Mouse (Mus musculus): ENCODE measurements around the gene Stc2. TPM values are rescaled to one million over a fixed set of nuclear protein-coding genes. Genes with fewer than 3 reads are reported as not detected.
A peak's percentile ranks its signal among the peaks of the same experiment; 100 is the strongest.

Gene Stc2
- 10 to 100 TPM; 12.6 to 13.6 TPM for total RNA-seq (2021)
- long read RNA-seq, experiment 1, transcript Stc2-201 (4 exons, 3,940 nt), result major isoform, 6 of 7 reads
- long read RNA-seq, experiment 1, partial matches to known transcripts, result 0 of 7 reads
- long read RNA-seq, experiment 1, other reads (novel, unspliced or antisense), result 1 of 7 reads
- long read RNA-seq, experiment 2, transcript Stc2-201 (4 exons, 3,940 nt), result major isoform, 5 of 8 reads
- long read RNA-seq, experiment 2, partial matches to known transcripts, result 1 of 8 reads
- long read RNA-seq, experiment 2, other reads (novel, unspliced or antisense), result 2 of 8 reads

DNA sequence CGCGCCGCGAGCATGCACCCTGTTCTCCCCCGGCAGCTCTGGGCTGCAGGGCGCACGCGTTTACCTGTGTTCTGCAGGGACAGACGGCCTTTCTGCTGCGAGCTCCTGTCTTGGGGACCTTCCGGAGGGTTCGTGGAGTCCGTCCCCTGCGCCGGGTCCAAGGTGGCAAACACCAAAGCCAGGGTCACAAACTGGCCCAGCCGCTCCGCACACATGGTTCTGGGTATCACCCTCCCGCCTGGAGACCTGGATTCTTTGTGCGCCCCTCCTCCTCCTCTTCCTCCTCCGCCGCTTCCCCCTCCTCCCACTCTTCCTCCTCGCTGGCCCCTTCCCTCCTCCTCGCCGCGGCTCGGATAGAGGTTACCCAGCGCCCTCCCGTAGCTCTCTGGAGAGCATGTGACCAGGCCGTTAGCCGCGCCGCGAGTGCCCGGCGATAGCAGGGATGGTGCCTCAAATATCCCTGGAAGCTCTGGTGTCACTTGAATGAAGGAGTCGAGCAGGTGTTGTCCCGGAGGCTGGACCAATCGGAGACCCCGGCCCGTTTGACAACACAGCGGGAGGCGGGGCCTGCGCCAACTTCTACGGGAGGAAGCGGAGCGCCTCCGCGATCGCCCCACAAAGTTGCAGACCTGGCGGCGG, at the start of gene Stc2:
TSS of gene Stc2 (minus strand) at position 427 of the 639 bp plus-strand sequence.
- peak; percentile 81 for DNase-seq

DNA sequence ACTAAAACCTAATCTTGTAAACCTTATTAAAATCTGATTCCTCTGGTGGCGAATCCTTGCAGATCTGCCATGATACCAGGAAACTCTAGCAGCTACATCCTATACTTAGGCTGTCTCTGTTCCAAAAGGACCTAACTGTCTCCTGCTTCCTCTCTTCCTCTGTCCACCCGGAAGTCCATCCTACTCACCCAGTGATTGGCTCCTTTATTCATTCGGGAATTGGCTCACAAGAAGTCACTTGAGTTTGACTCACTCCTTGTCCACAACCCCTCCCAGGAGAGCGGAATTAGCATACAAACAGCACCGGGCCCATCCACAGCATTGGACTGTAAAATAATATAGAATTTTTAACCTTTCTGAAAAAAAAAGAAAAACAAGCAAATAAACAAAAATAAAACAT, 47.2 kb upstream of the Stc2 start:
- DNase-seq, result no peak

DNA sequence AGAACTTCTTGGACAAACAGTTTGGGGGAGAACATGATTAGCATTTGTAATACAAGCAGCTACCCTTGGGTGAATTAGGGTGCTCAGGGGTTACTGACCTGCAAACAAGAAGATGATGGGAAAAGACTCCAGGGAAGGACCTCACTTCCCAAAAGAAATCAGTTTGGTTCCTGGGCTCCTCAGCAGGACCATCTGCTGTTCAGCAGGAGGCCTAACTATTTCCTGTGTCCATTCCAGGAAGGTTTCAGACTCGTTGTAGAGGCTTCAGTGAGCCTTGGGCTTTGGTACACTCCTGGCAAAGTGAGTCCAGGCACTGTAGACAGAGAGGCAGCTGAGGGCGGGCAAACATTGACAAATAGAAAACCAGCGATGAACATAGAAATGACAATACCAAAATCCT, 42.5 kb upstream of the Stc2 start:
- DNase-seq, result no peak

DNA sequence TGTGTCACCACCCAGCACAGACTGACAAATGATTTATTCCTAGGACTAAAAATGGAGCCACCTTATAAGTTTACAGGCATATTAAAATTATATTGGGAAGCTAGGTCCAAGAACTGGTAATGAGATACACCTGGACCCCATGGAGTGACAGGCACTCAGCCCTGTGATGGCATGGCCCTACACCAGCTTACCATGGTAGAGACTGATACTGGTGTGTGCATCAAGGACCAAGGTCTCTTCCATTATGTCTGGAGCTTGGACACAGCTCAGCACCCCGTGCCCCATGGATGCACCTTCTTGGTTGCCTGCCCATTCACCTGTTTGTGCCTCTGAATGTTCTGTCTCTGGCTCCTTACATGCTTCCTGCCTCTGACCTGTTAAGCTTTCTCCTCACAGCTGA, 36.9 kb upstream of the Stc2 start:
- DNase-seq, result no peak

DNA sequence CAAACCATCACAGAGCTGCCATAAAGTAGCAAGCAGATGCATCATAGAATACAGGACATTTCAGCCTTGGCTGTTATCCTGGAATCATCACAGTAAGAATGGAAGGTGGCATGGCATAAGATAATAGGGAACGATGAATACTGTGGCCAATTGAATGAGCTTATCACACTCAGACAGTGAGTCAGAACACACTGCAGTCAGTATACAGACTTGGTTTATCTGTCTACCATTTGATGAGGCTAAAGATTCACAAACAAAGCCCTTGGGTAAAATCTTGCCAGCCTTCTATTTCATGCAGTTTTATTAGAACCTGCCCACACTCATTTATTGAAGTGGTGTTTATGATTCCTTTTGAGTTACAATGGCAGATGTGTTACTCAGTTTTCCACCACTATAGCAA, 33.2 kb upstream of the Stc2 start:
- no peak for DNase-seq

DNA sequence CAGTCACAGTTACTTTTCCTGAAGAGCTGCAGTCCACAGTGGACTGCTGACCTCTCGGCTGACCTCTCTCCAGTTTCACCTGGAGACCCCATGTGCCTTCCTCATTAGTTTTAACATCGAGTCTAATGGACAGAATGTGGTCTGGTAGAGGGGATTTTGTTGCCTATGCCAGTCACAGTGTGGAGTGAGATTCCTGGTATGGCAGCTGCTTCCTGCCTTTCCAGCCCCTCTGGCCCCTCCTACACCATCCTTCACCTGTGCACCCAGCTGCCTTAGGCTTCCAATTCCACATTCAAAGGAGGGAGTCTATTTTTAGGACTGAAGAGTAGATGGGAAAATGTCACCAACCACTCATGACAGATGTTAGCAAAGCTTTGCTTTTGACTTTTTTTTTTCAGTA, 28.7 kb upstream of the Stc2 start:
- DNase-seq, result no peak

DNA sequence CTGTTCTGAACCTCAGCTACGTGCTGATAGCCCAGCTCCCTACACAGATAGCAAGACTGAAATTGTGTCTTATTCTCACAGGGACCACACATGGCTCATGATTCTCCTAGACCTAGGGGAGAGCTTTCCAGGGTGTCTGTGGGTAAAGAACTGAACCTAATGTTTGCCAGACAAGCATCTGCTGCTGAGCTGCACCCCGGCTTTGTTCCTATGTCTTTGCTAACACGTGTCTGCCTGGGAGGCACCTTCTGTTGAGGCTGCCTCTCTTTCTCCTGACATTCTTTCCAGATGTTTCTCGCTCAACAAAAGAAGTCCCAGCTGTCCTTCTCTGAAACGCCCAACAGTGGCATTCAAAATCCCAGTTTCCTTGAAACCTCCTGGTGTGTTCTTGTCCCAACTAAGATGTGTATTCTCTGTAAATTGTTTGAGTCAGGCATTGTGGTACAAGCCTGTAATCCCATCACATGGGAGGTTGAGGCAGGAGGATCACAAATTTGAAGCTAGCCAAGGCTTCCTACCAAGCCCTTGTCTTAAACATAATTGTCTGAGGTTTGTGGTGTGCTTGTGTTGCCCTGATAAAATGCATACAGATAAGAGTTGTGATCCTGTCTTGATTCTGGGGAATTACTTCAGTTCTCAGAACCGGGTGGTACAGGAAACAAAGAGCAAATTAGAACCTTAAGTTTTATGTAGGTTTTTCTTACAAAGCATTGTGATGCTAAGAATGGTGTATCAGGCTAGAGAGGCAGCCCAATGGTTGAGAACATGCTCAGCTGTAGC, 27.0 kb upstream of the Stc2 start:
- no peak for DNase-seq

DNA sequence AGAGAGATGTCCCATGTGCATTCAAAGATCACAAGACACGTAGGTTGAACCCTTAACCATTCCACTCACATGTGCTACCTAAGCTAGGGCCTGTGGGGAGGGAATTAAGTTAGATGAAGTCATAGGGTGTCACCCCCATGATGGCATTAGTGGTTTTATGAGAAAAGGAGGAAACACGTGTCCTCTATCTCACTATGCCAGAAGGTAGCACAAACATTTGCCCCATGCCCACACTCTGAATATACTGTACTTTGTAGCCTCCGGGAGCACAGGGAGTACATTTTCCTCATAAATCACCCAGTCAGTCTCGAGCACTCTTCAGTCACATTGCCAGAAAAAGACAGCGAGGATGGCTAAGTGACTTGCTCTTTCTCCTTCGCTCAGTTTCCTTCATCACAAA, 24.2 kb upstream of the Stc2 start:
- no peak for DNase-seq

DNA sequence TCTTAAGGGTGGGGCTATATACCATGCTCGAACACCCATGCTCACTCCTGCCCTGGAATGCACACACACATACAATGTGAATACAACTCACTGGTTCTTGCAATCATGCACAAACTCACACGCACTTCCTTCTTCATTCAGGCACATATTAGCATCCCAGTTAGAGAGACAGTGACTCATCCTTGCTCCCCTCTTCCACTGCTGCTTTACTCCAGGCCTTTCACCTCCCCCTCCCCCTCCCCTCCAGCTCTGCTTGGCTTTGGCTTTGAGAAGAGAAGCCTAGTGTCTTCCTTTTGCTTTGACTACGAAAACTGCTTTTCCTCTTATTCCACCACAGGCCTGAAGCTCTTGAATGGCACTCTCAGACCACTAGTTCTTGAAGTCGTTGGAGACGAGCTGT, 22.5 kb upstream of the Stc2 start:
- no peak for DNase-seq

DNA sequence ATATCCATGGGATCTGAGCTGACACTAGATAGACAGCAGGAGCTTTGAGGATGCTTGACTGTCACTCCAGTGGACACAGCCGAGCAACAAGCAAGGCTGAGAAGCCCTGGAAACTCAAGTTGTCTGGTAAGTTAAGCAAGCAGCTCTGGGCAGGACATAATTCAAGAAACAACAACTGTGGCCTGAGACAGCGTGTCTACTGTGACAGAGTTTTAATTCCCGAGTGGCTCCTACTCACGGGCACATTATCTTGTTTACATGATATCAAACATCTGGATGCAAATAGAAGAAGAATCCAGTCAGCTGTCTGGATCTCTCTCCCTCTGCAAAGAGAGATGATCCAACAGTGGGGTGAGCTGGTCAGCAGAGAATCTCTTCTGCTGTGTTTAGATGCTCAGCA, 19.0 kb upstream of the Stc2 start:
- no peak for DNase-seq

DNA sequence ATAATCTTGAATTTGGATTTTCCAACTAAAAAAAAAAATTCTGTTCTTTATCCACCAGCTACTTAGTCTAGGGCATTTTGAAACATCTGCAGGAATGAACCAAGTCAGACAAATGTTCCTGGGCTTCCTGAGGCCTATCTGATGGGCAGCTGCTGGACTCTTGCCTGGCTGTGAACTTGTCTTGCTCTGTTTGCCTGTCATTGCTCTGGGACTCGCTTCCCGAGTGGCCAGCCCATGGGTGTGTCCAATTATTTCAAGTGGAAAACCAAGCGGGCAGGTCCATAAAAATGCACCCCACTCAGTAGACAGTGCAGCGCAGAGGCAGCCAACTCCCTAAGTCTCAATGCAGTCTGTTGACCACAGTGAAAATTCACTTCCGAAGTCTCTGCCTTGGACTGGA, 17.7 kb upstream of the Stc2 start:
- DNase-seq, result no peak

DNA sequence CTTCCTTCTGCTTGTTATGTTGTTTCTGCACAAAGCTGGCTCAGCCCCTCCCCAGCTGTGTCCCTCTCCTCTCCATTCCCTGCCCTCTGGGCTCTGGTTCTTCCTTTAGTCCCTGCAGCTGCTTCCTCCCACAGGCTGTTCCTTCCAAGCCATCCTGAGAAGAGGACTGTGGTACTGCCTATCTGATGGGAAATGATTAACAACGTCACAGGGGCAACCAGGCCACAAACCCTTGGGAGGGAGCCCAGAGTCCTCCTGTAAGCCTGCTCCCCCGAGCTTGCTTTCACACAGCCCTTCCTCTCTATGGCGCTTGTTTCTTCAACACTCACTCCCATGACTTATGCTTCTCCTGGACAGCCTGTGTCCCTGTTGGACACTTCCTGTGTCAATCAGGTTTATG, 16.7 kb upstream of the Stc2 start:
- no peak for DNase-seq

DNA sequence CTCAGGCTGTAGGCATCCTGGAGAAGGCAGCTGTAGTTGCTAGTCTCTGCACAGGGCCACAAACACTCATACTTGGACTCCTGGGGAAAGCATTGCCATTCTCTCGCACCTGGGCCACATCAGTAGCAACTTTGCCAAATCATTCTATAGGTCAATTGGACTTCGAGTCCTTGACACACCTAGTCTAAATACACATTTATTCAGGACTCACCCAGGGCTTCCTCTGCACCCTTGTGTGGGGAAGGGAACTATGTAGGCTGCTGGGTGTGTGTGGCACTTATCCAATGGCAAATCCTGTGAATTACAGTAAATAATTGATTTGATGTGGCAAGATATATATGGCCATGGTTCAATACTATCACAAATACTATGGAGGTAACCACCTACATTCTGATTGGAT, 14.1 kb upstream of the Stc2 start:
- DNase-seq, result no peak

DNA sequence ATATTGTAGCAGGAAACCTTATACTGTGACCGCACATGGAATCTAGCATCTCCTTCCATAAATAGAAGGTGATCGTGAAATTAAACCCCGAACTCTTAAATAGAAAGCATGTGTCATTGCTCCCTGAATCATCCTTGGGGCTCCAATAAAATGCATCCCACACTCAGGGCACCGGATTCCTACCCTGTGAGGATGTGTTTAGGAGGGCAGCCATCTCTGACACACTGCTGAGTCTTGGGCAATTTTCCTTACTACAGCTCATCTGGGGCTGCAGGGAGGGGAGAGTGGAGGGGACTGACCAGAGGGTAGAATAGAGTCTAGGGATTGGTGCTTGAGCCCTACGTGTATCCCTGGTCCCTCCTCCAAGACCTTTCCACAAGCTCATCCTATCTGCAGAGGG, 12.3 kb upstream of the Stc2 start:
- no peak for DNase-seq

DNA sequence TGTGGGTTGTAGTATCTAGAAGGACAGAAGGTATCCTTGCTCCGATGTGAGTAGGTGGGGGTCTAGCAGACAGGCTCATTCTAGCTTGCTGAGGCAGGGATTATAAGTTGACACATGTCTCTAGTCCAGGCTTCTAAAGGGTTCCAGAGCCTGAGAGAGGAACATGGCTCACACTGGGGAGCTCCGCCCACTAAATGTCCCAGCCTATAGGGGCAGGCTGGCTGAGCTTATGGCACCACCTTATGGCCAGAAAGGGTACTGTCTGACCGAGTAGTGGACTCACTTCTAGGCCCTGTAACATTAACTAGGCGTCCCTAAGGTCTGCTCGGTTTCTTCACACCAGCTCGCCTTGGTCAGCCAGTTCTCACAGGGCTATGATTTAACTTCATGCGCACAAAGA, 3.6 kb upstream of the Stc2 start:
- DNase-seq, result peak; percentile 35

DNA sequence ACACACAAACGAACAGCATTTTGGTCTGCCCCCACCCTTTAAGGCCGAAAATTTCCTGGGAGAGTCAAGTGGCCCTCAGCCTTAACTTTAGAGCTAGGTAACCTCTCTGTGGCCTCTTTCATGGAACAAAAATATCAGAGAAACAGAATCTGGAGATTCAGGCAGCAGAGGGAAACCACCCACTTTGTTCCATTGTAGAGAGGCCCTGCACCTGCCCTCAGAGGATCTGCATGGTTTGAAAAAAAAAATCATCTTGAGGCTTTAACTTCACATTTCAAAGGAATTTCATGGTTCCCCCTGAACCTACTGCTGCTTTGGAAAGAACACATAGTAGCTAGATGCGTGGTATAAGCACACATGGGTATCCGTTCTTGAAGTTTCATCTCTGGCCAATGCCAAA, 2.3 kb upstream of the Stc2 start:
- DNase-seq, result no peak

DNA sequence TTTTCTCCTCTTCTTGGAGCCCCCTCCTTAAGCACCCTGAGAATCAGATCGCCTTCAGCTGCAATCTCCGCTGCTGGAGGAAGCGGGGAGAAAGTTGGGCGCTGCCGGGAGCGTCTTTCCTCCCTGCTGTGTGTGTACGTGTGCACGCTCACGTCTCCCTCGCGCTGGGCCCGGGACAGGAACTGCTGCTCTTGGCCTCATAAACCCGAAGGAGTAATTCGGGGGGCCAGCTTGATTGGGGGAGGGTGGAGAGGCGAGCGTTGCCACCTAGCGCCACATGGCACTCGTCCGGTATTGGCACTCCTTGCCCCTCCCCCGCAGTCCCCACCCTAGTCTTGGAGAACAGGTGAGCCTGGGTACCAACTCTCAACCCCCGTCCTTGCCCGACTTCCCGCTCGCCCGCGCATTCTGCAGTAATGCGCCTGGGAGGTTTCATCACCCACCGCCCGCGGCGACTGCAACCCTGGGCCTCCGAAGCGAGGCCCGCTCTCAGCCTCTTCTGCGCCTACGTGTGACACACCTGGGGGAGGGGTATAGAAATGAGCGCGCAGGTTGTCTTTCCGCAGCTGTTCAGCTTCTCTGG, 1.5 kb upstream of the Stc2 start:
- DNase-seq, result peak; percentile 18

DNA sequence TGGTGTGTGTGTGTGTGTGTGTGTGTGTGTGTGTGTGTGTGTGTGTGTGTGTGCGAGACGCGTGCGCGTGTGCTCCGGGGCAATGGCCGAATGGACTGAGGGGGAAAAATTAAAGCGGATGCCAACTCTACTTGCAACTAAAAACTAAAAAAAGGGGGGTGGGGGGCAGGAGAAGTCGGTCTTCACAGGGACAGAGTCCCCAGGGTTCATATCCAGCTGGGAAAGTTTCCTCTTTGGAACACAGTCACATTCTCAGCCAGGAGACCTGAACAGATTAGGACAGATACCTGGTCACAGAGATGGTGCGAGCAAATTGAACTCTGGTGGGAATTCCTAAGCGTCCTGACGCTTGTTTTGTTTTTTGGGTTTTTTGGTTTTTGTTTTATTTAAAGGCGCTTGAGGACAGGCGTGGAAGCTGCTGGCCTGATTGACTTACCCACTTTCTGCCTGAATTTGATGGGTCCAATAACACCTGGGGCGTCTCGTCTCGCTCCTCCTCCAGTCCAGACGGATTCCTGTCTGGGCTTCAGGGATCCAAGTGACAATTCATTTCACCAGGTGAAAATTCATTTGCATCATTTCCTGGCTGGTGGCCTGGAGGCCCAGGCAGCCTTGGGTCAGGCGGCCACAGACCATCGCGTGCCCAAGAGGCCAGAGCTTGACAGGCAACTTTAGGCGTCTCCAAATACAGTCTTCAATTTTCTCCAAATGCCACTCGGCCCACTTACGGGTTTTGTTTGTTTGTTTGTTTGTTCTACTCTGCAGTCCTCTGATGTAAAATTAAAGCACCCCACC, 759 bp upstream of the Stc2 start:
- no peak for DNase-seq

DNA sequence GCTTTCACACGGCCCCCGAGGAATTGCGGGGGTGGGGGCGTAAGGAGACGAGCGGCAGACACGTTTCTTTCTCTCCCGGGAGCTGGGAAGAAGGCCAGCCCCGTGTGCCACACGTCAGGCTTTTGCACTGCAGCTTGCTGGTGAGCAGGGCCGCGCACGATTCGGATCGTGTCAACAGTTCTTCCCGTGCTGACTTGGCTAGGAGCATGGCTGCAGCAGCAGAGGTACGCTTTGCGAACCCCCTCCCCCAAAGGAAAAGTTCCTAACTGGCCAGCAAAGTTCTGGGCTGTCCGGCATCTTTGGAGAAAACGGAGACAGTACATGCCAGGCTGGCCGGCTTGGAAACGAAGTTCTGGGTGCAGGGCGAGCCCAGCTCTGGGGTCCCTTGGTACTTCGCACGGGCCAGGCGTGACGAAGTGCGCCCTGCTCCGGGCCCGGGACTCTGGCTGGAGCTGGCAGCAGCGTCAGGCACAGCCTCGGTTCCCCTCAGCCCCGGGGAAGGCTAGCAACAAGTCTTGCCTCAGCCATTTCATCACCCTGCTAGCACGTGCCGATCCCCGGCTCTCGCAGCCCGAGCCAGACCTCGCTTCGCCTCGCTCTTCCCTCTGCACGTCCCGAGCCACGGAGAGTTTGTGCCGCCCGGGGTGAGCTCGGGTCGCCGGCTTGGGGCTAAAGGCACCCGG, 768 bp downstream of the Stc2 start:
- peak; percentile 62 for DNase-seq

DNA sequence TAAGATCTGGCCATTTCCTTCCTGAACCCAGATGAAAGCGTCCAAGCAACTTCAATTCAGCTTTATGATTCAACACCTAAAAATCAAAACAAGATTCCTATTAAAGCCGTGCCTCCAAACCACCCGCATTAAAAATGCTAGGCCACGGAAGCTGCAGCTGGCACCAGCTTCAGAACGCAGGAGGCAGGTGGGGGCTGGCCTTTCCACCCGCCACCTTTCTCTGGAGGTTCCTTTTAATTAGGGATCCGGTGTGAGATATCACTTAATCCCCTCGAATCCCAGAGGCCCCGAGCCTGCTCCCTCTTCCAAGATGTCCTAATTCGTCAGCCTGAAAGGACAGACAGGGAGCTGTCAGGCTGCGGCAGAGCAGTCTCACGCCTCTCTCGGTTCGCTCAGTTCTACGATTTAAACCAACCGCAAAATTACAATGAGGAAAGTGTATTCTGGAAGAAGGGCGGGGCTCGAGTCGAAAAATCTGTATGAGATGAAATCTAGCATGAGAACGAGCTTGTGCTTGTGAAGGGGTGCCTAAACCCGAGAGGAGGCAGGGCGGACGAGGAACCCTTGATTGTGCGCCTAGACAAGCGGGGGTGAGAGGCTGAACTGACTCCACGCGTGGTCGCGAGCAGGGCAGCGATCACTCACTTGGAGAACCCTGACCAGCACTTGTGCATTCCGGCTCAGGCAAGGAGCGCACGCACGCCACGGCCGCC, 1.5 kb downstream of the Stc2 start:
- no peak for DNase-seq

DNA sequence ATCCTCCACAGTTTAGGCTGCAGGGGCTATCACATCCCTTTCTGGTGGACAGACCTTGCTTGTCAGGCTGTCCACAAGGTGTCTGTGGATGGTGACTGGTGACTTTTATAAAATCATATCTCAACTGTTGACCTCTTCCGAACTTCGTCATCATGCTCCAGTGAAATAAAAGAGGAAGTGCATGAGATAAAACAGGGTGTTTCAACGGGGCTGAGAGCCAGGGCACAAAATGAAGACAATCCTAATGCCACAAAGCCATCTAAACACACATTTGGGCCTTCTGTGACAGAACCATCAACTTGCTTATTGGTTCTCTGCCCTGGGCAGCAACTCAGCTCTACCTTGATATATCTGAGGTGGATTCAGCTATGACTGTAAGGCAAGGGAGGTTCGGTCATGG, 3.0 kb downstream of the Stc2 start:
- no peak for DNase-seq
